Mouse (Mus musculus) ES-Bruce4 (cell line): ENCODE measurements around the gene Snip1.

ENCODE experiments used
- CTCF ChIP-seq: IDR thresholded peaks from one replicate; pipeline ENCODE4 v1.8.1; 2011; ENCODE audit warnings: low read depth, low read length
- EP300 ChIP-seq: IDR thresholded peaks from 2 replicates; pipeline ENCODE4 v1.6.1; 2011; ENCODE audit warnings: low read depth, low read length; ENCODE audit not compliant: insufficient read depth
- POLR2A ChIP-seq: IDR thresholded peaks from one replicate; pipeline ENCODE4 v1.8.1; 2011; ENCODE audit warnings: low read length; ENCODE audit not compliant: insufficient read depth

GRCm38 (mm10) chr4:125077700-125078099 lies 11.2 kb downstream of the Snip1 start:
- no peak for TF ChIP-seq CTCF
- no peak for TF ChIP-seq POLR2A
- no peak for TF ChIP-seq EP300
